Mouse (Mus musculus) brain, embryonic 18.5 days (tissue): ENCODE data around the gene Krt80.

Experiments used
- DNase-seq: peaks from one replicate; pipeline ENCODE4 v3.0.0-alpha.2; 2012; ENCODE audit warnings: low read depth, low spot score

The Krt80 gene

GRCm38 (mm10) chr15:101370101-101370911, at the start of gene Krt80:
TSS of gene Krt80 (minus strand) at chr15:101370162.
- DNase-seq = no peak

- DNase-seq = no peak
Measured at GRCm38 (mm10) chr15:101418950-101419349, 49.0 kb upstream of the Krt80 start.

- DNase-seq = no peak
Measured at GRCm38 (mm10) chr15:101414807-101415565, 45.0 kb upstream of the Krt80 start.

GRCm38 (mm10) chr15:101413916-101414635, 44.1 kb upstream of the Krt80 start:
- no peak for DNase-seq

- no peak for DNase-seq
Measured at GRCm38 (mm10) chr15:101412188-101412587, 42.2 kb upstream of the Krt80 start.

- DNase-seq = no peak
Measured at GRCm38 (mm10) chr15:101410775-101411174, 40.8 kb upstream of the Krt80 start, which contains the start of gene Krt7. TSS of gene Krt7 (plus strand) at chr15:101411043.

GRCm38 (mm10) chr15:101398269-101398668, 28.3 kb upstream of the Krt80 start:
- DNase-seq = no peak

GRCm38 (mm10) chr15:101397683-101398082, 27.7 kb upstream of the Krt80 start:
- no peak for DNase-seq

- DNase-seq = no peak
Measured at GRCm38 (mm10) chr15:101396921-101397320, 27.0 kb upstream of the Krt80 start.

- no peak for DNase-seq
Measured at GRCm38 (mm10) chr15:101396466-101396865, 26.5 kb upstream of the Krt80 start.

- no peak for DNase-seq
Measured at GRCm38 (mm10) chr15:101394908-101395307, 24.9 kb upstream of the Krt80 start.

GRCm38 (mm10) chr15:101392251-101392650, 22.3 kb upstream of the Krt80 start:
- no peak for DNase-seq

- DNase-seq = no peak
Measured at GRCm38 (mm10) chr15:101390203-101390602, 20.2 kb upstream of the Krt80 start.

- no peak for DNase-seq
Measured at GRCm38 (mm10) chr15:101388034-101388541, 18.1 kb upstream of the Krt80 start.

- DNase-seq = no peak
Measured at GRCm38 (mm10) chr15:101387176-101387575, 17.2 kb upstream of the Krt80 start.

- no peak for DNase-seq
Measured at GRCm38 (mm10) chr15:101385064-101385463, 15.1 kb upstream of the Krt80 start.

- DNase-seq = no peak
Measured at GRCm38 (mm10) chr15:101384610-101385009, 14.6 kb upstream of the Krt80 start.

GRCm38 (mm10) chr15:101382811-101383210, 12.8 kb upstream of the Krt80 start:
- DNase-seq = no peak

GRCm38 (mm10) chr15:101381758-101382157, 11.8 kb upstream of the Krt80 start:
- no peak for DNase-seq

- DNase-seq = no peak
Measured at GRCm38 (mm10) chr15:101378646-101379045, 8.7 kb upstream of the Krt80 start.

- DNase-seq = no peak
Measured at GRCm38 (mm10) chr15:101376776-101377061, 6.8 kb upstream of the Krt80 start.
